Mouse (Mus musculus) neural tube, embryonic 10.5 days (tissue): Measurements from ENCODE around the gene Gm42420.

Experiments used
- DNase-seq: peaks from one replicate; pipeline ENCODE4 v3.0.0-alpha.2; 2017; ENCODE audit warnings: low spot score; ENCODE audit errors: extremely low spot score

The Gm42420 gene

GRCm38 (mm10) chr6:39585517-39585916 lies at the start of gene Gm42420:
Gm42420 (plus strand) TSS chr6:39585753.
- DNase-seq, result no peak

DNA sequence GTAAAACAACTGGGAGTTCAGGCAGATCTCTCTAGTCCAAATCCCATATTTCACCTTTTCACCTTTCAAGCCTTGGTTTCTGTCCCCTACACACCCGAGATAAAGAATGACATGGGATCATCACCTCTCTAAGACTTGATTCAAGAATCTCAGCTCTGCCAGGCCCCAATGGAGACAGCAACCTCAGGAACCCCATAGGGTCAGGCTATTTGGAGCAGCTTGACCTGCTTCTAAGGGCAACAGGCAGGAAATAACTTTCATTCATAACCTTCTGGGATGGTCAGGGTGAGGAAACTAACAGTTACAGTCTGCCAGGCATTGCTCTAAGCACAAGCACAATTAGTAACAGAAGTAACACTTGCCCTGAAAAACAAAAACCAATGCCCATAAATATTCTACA lies 48.9 kb upstream of the Gm42420 start:
- DNase-seq, result no peak

DNA sequence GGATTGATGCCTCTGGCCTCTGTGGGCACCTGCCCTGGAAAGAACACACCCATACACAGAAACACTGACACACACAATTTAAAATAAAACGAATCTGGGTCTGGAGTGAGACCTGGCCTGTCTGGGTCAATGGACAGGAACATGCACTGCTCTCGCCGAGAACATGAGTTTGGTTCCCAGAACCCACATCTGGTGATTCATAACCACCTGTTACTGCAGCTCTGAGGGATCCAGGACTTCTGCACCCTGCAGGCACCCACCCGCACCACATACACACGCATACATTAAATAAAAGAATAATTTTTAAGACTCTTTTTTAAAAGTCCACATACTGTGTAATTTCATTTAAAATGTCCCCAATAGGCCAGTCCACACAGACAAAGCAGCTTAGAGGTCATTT lies 48.3 kb upstream of the Gm42420 start:
- DNase-seq, result no peak

- no peak for DNase-seq
Observed at GRCm38 (mm10) chr6:39538227-39538626, 47.3 kb upstream of the Gm42420 start.

DNA sequence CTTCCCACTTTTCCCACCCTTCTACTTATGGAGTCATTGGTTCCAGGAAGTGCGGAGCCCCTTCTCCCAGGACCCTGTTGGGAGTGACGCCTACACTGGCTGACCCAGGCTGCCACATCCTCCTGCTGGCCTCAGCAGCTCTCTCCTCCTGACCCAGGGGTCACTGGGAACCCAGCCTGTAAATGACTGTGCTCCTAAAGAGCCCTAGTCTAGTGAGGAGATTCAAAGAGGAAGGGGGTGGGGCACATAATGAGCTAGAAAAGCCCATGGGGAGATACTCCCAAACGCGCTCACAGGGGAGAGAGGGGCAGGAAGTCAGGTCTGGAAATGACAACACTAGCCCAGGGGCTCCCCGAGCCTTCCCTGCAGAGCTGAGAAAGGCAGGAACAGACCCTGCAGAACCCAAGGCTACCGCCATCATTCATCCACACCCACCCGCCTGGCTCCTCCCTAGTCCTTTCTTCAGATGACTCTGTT lies 45.8 kb upstream of the Gm42420 start:
- peak; percentile 65 for DNase-seq

- DNase-seq, result no peak
Observed at GRCm38 (mm10) chr6:39540563-39540962, 45.0 kb upstream of the Gm42420 start.

GRCm38 (mm10) chr6:39542631-39543597 lies 42.6 kb upstream of the Gm42420 start:
- peak; percentile 71 for DNase-seq

- no peak for DNase-seq
Observed at GRCm38 (mm10) chr6:39543769-39544420, 41.7 kb upstream of the Gm42420 start.

- DNase-seq, result no peak
Observed at GRCm38 (mm10) chr6:39545474-39545873, 40.1 kb upstream of the Gm42420 start.

DNA sequence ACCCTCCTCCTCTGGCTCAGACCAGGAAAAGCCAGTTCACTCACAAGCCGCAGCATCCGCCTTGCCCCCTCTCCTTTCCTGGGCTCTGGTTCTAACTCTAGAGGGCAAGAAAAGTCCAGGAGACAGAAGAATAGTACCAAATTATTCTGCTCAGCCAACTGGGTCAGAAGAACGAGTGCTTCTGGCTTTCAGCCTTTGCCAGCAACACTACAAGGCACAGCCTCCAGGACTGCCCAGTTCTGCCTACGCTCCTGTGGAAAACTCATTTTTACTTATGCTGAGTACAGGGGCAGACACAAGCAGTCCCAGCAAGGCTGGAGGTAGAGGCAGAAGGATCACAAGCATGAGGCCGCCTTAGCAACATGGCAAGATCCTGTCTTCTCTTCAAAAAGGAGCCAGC lies 37.5 kb upstream of the Gm42420 start:
- DNase-seq, result no peak

- DNase-seq, result no peak
Observed at GRCm38 (mm10) chr6:39551981-39552636, 33.4 kb upstream of the Gm42420 start.

GRCm38 (mm10) chr6:39554888-39555647 lies 30.5 kb upstream of the Gm42420 start:
- no peak for DNase-seq

DNA sequence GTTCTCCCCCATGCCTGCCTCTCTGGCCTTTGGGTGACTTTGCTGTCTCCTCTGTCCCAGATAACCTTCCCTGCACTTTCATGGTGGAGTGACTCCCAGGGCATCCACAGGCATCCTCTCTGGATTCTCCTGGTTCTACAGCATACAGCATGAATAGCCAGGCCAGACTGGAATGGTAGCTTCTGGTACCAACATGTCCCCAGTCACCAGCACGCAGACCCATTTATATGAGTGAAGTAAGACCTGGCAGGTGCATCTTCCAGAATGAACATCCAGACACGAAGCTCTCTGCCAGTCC lies 30.0 kb upstream of the Gm42420 start:
- no peak for DNase-seq

DNA sequence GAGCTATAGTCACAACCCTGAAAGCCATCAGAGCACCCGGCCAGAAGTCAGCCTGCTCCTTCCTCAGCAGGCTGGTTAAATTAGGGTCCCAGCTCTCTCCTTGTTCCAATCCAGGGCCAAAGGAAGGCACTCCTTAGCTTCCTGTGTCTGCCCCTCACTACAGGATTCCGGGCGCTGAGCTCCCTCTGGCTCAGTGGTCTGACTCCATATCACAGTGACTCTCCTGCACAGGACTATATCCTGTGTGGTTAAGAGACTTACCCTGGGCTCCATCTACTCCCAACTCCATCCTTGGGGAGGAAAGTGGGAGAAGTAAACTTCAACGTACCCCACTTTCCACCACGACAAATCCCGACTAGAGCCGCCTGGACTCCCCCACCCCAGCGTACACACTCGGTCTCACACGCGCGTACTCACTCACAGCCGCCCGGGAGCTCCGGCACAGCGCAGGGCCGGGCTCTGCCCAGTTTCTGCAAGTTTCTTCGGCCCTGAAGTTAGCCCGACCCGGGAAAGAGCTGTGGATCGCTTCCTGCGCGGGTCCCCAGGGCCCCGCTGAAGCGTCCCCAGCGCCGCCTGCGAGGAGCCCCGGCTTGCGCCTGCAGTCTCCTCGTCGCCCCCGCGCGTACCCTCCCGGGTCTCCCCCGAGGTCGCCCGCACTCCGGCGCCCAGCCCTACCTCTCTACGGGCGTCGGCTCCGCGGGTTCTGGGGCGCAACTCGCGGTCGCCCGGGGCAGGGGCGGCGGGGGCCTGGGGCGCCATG lies 28.5 kb upstream of the Gm42420 start:
- peak; percentile 78 for DNase-seq

GRCm38 (mm10) chr6:39557723-39558261 lies 27.8 kb upstream of the Gm42420 start, which contains the start of gene Dennd2a:
Dennd2a (minus strand) TSS chr6:39557867.
- DNase-seq, result peak; percentile 95

- no peak for DNase-seq
Observed at GRCm38 (mm10) chr6:39559276-39559939, 26.1 kb upstream of the Gm42420 start.

DNA sequence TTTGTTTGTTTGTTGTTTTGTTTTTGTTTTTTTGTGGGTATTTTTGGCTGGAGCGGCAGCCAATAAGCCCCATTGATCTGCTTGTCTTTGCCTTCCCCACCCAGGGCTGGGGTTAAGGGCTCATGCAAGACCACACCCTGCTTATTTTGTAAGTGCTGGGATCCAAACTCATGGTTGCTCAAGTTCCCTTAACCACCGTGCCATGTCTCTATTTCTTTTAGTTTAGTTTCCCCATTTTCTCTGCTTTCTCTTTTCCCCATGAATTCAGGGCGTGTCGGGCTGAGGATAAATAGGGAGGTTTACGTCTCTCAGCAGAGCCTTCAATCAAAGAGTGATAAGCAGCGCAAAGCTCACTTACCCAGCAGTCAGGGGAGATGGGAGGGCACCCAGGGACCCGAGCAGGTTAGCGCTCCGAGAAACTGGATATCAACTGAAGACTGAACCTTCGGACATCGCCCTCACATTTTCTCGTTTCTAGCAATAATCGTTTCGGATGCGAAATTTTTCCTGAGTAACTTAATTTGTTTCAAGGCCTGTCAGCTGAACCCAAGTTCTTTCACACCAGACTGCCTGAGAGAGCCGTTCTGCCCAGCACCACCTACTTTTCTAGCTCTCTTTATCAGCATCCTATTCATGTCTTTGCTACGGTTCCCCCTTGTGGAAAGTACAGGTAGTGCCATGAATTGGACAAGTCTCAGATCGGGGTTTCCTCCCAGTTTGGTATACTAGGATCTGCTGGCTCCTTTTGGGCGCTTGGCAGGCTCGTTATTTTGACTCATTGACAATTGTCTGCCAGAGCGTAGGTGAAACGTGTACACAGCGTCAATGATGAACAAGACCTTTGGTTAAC lies 23.2 kb upstream of the Gm42420 start:
- DNase-seq, result peak; percentile 76

- no peak for DNase-seq
Observed at GRCm38 (mm10) chr6:39567528-39567927, 18.0 kb upstream of the Gm42420 start.

GRCm38 (mm10) chr6:39570426-39570825 lies 15.1 kb upstream of the Gm42420 start:
- DNase-seq, result no peak
